Mouse (Mus musculus): Measurements from ENCODE around the gene Mup3. TPM values are rescaled to one million over a fixed set of nuclear protein-coding genes. Genes with fewer than 3 reads are reported as not detected.
"Not testable (repeated sequence)": the region's sequence is repeated elsewhere in the genome, so short reads cannot be mapped to it uniquely, and the experiment has no call there.

Mup3 gene
- total RNA-seq (2014; rRNA removed) (not detected in 2 replicates), polyA plus RNA-seq (2015; fragmentation: Nextera tagmentation; extraction: Ambion mirVana) (not detected in 2 replicates)

- H3K4me3 ChIP-seq (ENCODE audit: low read length): no peak within 1 kb of the TSS
- ATAC-seq (no peak), DNase-seq (ENCODE audit: low spot score) (no peak)
- H3K4me2 ChIP-seq (ENCODE audit: low read depth, low read length): no peak within 1 kb of the TSS
- no peaks in the 10 kb centered on the region for H3K4me1 ChIP-seq (ENCODE audit: insufficient read depth, low read length)
- TF ChIP-seq CTCF (IDR thresholded peaks at IDR 0.05; ENCODE audit: low read depth): no peak
- H3K27ac ChIP-seq: no peak within 1 kb of the TSS
- no peaks in the 10 kb centered on the region for H3K9me3 ChIP-seq (ENCODE audit: low read length)
- H3K36me3 ChIP-seq (ENCODE audit: insufficient read depth, low read length): no peaks in the 10 kb centered on the region
- no peak within 1 kb of the TSS for H3K9ac ChIP-seq (replicated peaks; ENCODE audit: low read length)
- H3K27me3 ChIP-seq (ENCODE audit: insufficient read depth, low read length): no peaks in the 10 kb centered on the region
- WGBS: 83% methylated on average over 2 of the region's 2 CpGs
Measured at GRCm38 (mm10) chr4:62087241-62087640, at the start of gene Mup3. Gene Mup3, minus strand, starts transcription at chr4:62087342.

GRCm38 (mm10) chr4:62133706-62134105 is 46.6 kb upstream of the Mup3 start:
- DNase-seq (ENCODE audit: low spot score) (peak; percentile 47), ATAC-seq (no peak)
- peak; percentile 25; the same call in 1 of the 2 replicates for TF ChIP-seq CTCF (IDR thresholded peaks at IDR 0.05; ENCODE audit: low read depth)
- H3K4me2 ChIP-seq (ENCODE audit: low read depth, low read length): no peak overlapping the region
- H3K27me3 ChIP-seq (ENCODE audit: insufficient read depth, low read length): no peaks in the 10 kb centered on the region
- H3K4me1 ChIP-seq (ENCODE audit: insufficient read depth, low read length): no peaks in the 10 kb centered on the region
- no peak overlapping the region for H3K27ac ChIP-seq
- no peak overlapping the region for H3K4me3 ChIP-seq (ENCODE audit: low read length)
- WGBS: 64% methylated on average over 7 of the region's 7 CpGs
- H3K9me3 ChIP-seq (ENCODE audit: low read length): no peaks in the 10 kb centered on the region; the same call in 1 of the 2 replicates
- H3K36me3 ChIP-seq (ENCODE audit: insufficient read depth, low read length): no peaks in the 10 kb centered on the region
- H3K9ac ChIP-seq (replicated peaks; ENCODE audit: low read length): no peak overlapping the region

- not testable (repeated sequence) for H3K4me2 ChIP-seq (ENCODE audit: low read depth, low read length); H3K27ac ChIP-seq; H3K4me3 ChIP-seq (ENCODE audit: low read length); H3K9me3 ChIP-seq (ENCODE audit: low read length); H3K4me1 ChIP-seq (ENCODE audit: insufficient read depth, low read length); ATAC-seq; H3K36me3 ChIP-seq (ENCODE audit: insufficient read depth, low read length); H3K27me3 ChIP-seq (ENCODE audit: insufficient read depth, low read length); H3K9ac ChIP-seq (replicated peaks; ENCODE audit: low read length)
- peak; percentile 22 for DNase-seq (ENCODE audit: low spot score)
- WGBS: 90% methylated on average over 2 of the region's 2 CpGs
- peak; percentile 64 for TF ChIP-seq CTCF (IDR thresholded peaks at IDR 0.05; ENCODE audit: low read depth)
Measured at GRCm38 (mm10) chr4:62103366-62103765, 16.2 kb upstream of the Mup3 start.

GRCm38 (mm10) chr4:62087953-62088352 is 811 bp upstream of the Mup3 start:
- WGBS: 78% methylated on average over 2 of the region's 2 CpGs
- H3K4me3 ChIP-seq (ENCODE audit: low read length): no peak overlapping the region
- no peak overlapping the region for H3K27ac ChIP-seq
- no peaks in the 10 kb centered on the region for H3K36me3 ChIP-seq (ENCODE audit: insufficient read depth, low read length)
- no peak overlapping the region for H3K9ac ChIP-seq (replicated peaks; ENCODE audit: low read length)
- TF ChIP-seq CTCF (IDR thresholded peaks at IDR 0.05; ENCODE audit: low read depth): no peak
- H3K27me3 ChIP-seq (ENCODE audit: insufficient read depth, low read length): no peaks in the 10 kb centered on the region
- DNase-seq (ENCODE audit: low spot score): no peak
- no peak for ATAC-seq
- no peaks in the 10 kb centered on the region for H3K9me3 ChIP-seq (ENCODE audit: low read length)
- H3K4me2 ChIP-seq (ENCODE audit: low read depth, low read length): no peak overlapping the region
- no peaks in the 10 kb centered on the region for H3K4me1 ChIP-seq (ENCODE audit: insufficient read depth, low read length)

GRCm38 (mm10) chr4:62082755-62083154 is 4.4 kb downstream of the Mup3 start:
- ATAC-seq: no peak
- no peaks in the 10 kb centered on the region for H3K27me3 ChIP-seq (ENCODE audit: insufficient read depth, low read length)
- H3K4me1 ChIP-seq (ENCODE audit: insufficient read depth, low read length): no peaks in the 10 kb centered on the region
- H3K36me3 ChIP-seq (ENCODE audit: insufficient read depth, low read length): no peaks in the 10 kb centered on the region
- TF ChIP-seq CTCF (IDR thresholded peaks at IDR 0.05; ENCODE audit: low read depth): no peak
- H3K4me3 ChIP-seq (ENCODE audit: low read length): no peak overlapping the region
- no peak overlapping the region for H3K27ac ChIP-seq
- no peaks in the 10 kb centered on the region for H3K9me3 ChIP-seq (ENCODE audit: low read length)
- no peak overlapping the region for H3K4me2 ChIP-seq (ENCODE audit: low read depth, low read length)
- H3K9ac ChIP-seq (replicated peaks; ENCODE audit: low read length): no peak overlapping the region
- no peak for DNase-seq (ENCODE audit: low spot score)

GRCm38 (mm10) chr4:62075126-62075525 is 12.0 kb downstream of the Mup3 start:
- TF ChIP-seq CTCF (IDR thresholded peaks at IDR 0.05; ENCODE audit: low read depth): no peak
- H3K27ac ChIP-seq: no peak overlapping the region
- H3K27me3 ChIP-seq (ENCODE audit: insufficient read depth, low read length): no peaks in the 10 kb centered on the region
- ATAC-seq: no peak
- no peaks in the 10 kb centered on the region for H3K36me3 ChIP-seq (ENCODE audit: insufficient read depth, low read length)
- no peak overlapping the region for H3K4me3 ChIP-seq (ENCODE audit: low read length)
- WGBS: 56% methylated on average over 3 of the region's 3 CpGs
- H3K9me3 ChIP-seq (ENCODE audit: low read length): no peaks in the 10 kb centered on the region
- H3K4me1 ChIP-seq (ENCODE audit: insufficient read depth, low read length): no peaks in the 10 kb centered on the region
- no peak overlapping the region for H3K9ac ChIP-seq (replicated peaks; ENCODE audit: low read length)
- DNase-seq (ENCODE audit: low spot score): no peak
- no peak overlapping the region for H3K4me2 ChIP-seq (ENCODE audit: low read depth, low read length)

GRCm38 (mm10) chr4:62054780-62055179 is 32.4 kb downstream of the Mup3 start:
- 90% methylated on average over 2 of the region's 2 CpGs for WGBS
- H3K4me1 ChIP-seq (ENCODE audit: insufficient read depth, low read length); H3K9ac ChIP-seq (replicated peaks; ENCODE audit: low read length); H3K27me3 ChIP-seq (ENCODE audit: insufficient read depth, low read length); H3K4me3 ChIP-seq (ENCODE audit: low read length); H3K4me2 ChIP-seq (ENCODE audit: low read depth, low read length); DNase-seq (ENCODE audit: low spot score); H3K9me3 ChIP-seq (ENCODE audit: low read length); ATAC-seq; H3K36me3 ChIP-seq (ENCODE audit: insufficient read depth, low read length); H3K27ac ChIP-seq: not testable (repeated sequence)

GRCm38 (mm10) chr4:62054058-62054457 is 33.1 kb downstream of the Mup3 start, which contains the start of gene Mup20:
Gene Mup20, minus strand, starts transcription at chr4:62054158.
- not testable (repeated sequence) for H3K36me3 ChIP-seq (ENCODE audit: insufficient read depth, low read length); H3K9me3 ChIP-seq (ENCODE audit: low read length); DNase-seq (ENCODE audit: low spot score); ATAC-seq; H3K4me3 ChIP-seq (ENCODE audit: low read length); H3K4me2 ChIP-seq (ENCODE audit: low read depth, low read length); H3K4me1 ChIP-seq (ENCODE audit: insufficient read depth, low read length); H3K27ac ChIP-seq; H3K9ac ChIP-seq (replicated peaks; ENCODE audit: low read length); H3K27me3 ChIP-seq (ENCODE audit: insufficient read depth, low read length)
- 96% methylated on average over 2 of the region's 3 CpGs for WGBS

Data from hindbrain, postnatal 0 days (tissue).